Comparison of ENCODE assay signal across 10 mouse cellular contexts in the genomic region with DNA sequence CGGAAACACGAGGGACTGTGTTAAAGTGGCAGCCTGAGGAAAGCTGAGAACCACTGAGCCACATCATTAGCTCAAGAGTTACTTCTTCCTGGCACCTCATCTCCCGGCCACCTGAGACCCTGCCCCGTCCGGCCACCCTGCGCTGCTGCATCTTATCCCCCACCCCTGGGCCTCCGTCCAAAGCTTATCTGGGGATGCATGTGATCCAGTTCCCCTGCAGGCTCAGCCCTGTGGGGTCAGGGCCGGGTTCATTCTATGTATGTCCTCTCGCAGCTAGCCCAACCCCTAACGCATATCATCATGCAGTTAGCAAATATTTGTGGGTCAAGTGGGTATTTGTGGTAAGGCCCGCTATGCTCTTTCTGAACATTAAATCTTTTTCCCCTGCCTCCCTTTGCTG. TPM values are rescaled to one million over a fixed set of nuclear protein-coding genes. Genes with fewer than 3 reads are reported as not detected.
DNase-seq lines count a peak whose midpoint lies in the region; ATAC-seq and TF ChIP-seq lines count a peak whose summit lies in the region.
"Had no signal": no experiment of that assay in that cellular context is flagged by ENCODE, and none has a peak within 500 bp of the region (broad histone marks: within the 10 kb centered on the region; RNA-seq: fewer than 3 reads in every experiment).

No protein-coding gene starts in this region.

- no peak for TF ChIP-seq CTCF in kidney, adult 2 months (conservative IDR thresholded peaks at IDR 0.05; ENCODE audit: insufficient read depth, insufficient read length, low read depth, low read length)
- no peak for TF ChIP-seq CTCF in Patski (IDR thresholded peaks at IDR 0.05)
- TF ChIP-seq CTCF in liver, embryonic 14.5 days (IDR thresholded peaks at IDR 0.05; ENCODE audit: low read depth) = peak; percentile 20; the same call in 1 of the 2 replicates

- in situ Hi-C loops in Patski (cut with MboI; ENCODE audit: low pct_unique_long_range_greater_than_20kb) = no loop called here

- H3K9me3 ChIP-seq in heart, embryonic 11.5 days (replicated peaks; ENCODE audit: control insufficient read depth, low read length) = no peaks in the 10 kb centered on the region
- no peaks in the 10 kb centered on the region for H3K9me3 ChIP-seq in liver, embryonic 14.5 days (ENCODE audit: control insufficient read depth, low read length)
- no peaks in the 10 kb centered on the region for H3K9me3 ChIP-seq in forebrain, embryonic 13.5 days (replicated peaks)

- H3K27me3 ChIP-seq in kidney, adult 2 months (replicated peaks; ENCODE audit: control insufficient read depth, insufficient read depth, low read length) = no peaks in the 10 kb centered on the region
- H3K27me3 ChIP-seq in Patski = no peaks in the 10 kb centered on the region
- no peaks in the 10 kb centered on the region for H3K27me3 ChIP-seq in heart, embryonic 11.5 days (ENCODE audit: control insufficient read depth, insufficient read depth, low read length)
- H3K27me3 ChIP-seq in liver, embryonic 14.5 days (ENCODE audit: control insufficient read depth, insufficient read depth, low read length) = no peaks in the 10 kb centered on the region
- no peaks in the 10 kb centered on the region for H3K27me3 ChIP-seq in forebrain, embryonic 13.5 days

- POLR2A ChIA-PET in Patski (lab: Charles Lee) = no interaction called here

- 24% methylated on average over 11 of the region's 11 CpGs for WGBS in kidney, adult 2 months
- WGBS in heart, embryonic 11.5 days (ENCODE audit: insufficient replicate concordance) = 22% methylated on average over 11 of the region's 11 CpGs
- 17% methylated on average over 11 of the region's 11 CpGs for WGBS in liver, embryonic 14.5 days (ENCODE audit: insufficient replicate concordance)
- 82% methylated on average over 11 of the region's 11 CpGs for WGBS in forebrain, embryonic 13.5 days

- CTCF ChIA-PET in Patski (lab: Charles Lee) = interaction anchor here (1.0 kb wide), 1 partner anchor 56 kb away, joined by 5 read pairs; no protein-coding TSS in a partner anchor

- no peak for TF ChIP-seq EP300 in liver, embryonic 14.5 days (IDR thresholded peaks at IDR 0.05; ENCODE audit: low read depth)

- peaks cover 22% of the 10 kb centered on the region; the same call in 1 of the 2 replicates for H3K4me1 ChIP-seq in kidney, adult 2 months (ENCODE audit: control insufficient read depth, insufficient read depth, low read length)
- H3K4me1 ChIP-seq in heart, embryonic 11.5 days (ENCODE audit: control insufficient read depth, insufficient read depth, low read length) = peaks cover 47% of the 10 kb centered on the region
- peaks cover 44 to 47% of the 10 kb centered on the region in 2 experiments for H3K4me1 ChIP-seq in liver, embryonic 14.5 days (replicated peaks; ENCODE audit: control insufficient read depth in 2 of 2, insufficient read depth in 2 of 2, low read length in 1 of 2)
- peaks cover 24% of the 10 kb centered on the region for H3K4me1 ChIP-seq in forebrain, embryonic 13.5 days

- TF ChIP-seq POLR2A in kidney, adult 2 months (IDR thresholded peaks at IDR 0.05; ENCODE audit: low read depth, low read length) = no peak

- H3K4me3 ChIP-seq in kidney, adult 2 months (ENCODE audit: insufficient read depth, low read depth, low read length) = no peak overlapping the region
- no peak overlapping the region for H3K4me3 ChIP-seq in heart, embryonic 11.5 days (ENCODE audit: low read depth, low read length)
- H3K4me3 ChIP-seq in liver, embryonic 14.5 days (ENCODE audit: insufficient read depth in 1 of 2, low read depth in 2 of 2, low read length in 2 of 2) = peak overlapping the region in 1 of 2 experiments; percentile 21; a peak in 2 of 4 replicates
- H3K4me3 ChIP-seq in forebrain, embryonic 13.5 days = no peak overlapping the region

- ATAC-seq in Patski = peak; percentile 19
- ATAC-seq in heart, embryonic 11.5 days (replicated peaks; ENCODE audit: insufficient number of reproducible peaks, low FRiP score, low TSS enrichment) = no peak; the same call in 1 of the 2 replicates
- ATAC-seq in liver, embryonic 14.5 days (ENCODE audit: insufficient read depth) = no peak
- no peak for ATAC-seq in forebrain, embryonic 13.5 days

- H3K9ac ChIP-seq in heart, embryonic 11.5 days (ENCODE audit: low read depth, low read length) = 0 out of 2 replicates have a peak overlapping the region, but pooled peaks have one; percentile 8
- H3K9ac ChIP-seq in liver, embryonic 14.5 days (replicated peaks) = peak overlapping the region; percentile 32; the same call in 1 of the 2 replicates
- no peak overlapping the region for H3K9ac ChIP-seq in forebrain, embryonic 13.5 days

- peak overlapping the region; percentile 5; the same call in 1 of the 2 replicates for H3K27ac ChIP-seq in kidney, adult 2 months (ENCODE audit: insufficient read depth, low read depth, low read length)
- H3K27ac ChIP-seq in heart, embryonic 11.5 days (ENCODE audit: low read depth, low read length) = peak overlapping the region; percentile 81
- H3K27ac ChIP-seq in liver, embryonic 14.5 days = peak overlapping the region; percentile 60
- no peak overlapping the region for H3K27ac ChIP-seq in forebrain, embryonic 13.5 days

- no peak for DNase-seq in kidney, adult 2 months
- no peak for DNase-seq in kidney, adult 8-10 months
- DNase-seq in Patski (ENCODE audit: low read depth, low spot score) = no peak
- no peak for DNase-seq in liver, embryonic 14.5 days (ENCODE audit: low read depth in 3 of 3, low spot score in 3 of 3)
- no peak for DNase-seq in left cerebral cortex, adult 18-20 months (ENCODE audit: low spot score in 2 of 2)
- no peak for DNase-seq in thymus, postnatal 25 days
- DNase-seq: right cerebral cortex, adult 18-20 months had no signal

- no peaks in the 10 kb centered on the region for H3K36me3 ChIP-seq in kidney, adult 2 months (ENCODE audit: control insufficient read depth, insufficient read depth, low read length)
- H3K36me3 ChIP-seq in heart, embryonic 11.5 days (ENCODE audit: control insufficient read depth, insufficient read depth, low read length) = no peaks in the 10 kb centered on the region
- H3K36me3 ChIP-seq in liver, embryonic 14.5 days (replicated peaks; ENCODE audit: control insufficient read depth, insufficient read depth, low read depth) = no peaks in the 10 kb centered on the region; the same call in 1 of the 2 replicates
- H3K36me3 ChIP-seq in forebrain, embryonic 13.5 days (ENCODE audit: poor library complexity, severe bottlenecking) = no peaks in the 10 kb centered on the region

- peak overlapping the region; percentile 45 for H3K4me2 ChIP-seq in heart, embryonic 11.5 days
- H3K4me2 ChIP-seq in liver, embryonic 14.5 days (ENCODE audit: low read depth) = peak overlapping the region; percentile 54
- H3K4me2 ChIP-seq in forebrain, embryonic 13.5 days = no peak overlapping the region

RNA-seq across cellular contexts. Expression of gene Nipsnap2, which starts 4.4 kb away (rescaled TPM):
- 77.0 and 89.8 TPM in 2 replicates for polyA plus RNA-seq in kidney, adult 2 months (2012; rRNA removed)
- 244 TPM for polyA plus RNA-seq in Patski (2021)
- 233 and 237 TPM in 2 replicates for polyA plus RNA-seq in heart, embryonic 11.5 days (2014; fragmentation: Nextera tagmentation; extraction: Ambion mirVana)
- polyA plus RNA-seq in liver, embryonic 14.5 days (2012; rRNA removed) = 8.5 and 15.9 TPM in 2 replicates
- polyA plus RNA-seq in liver, embryonic 14.5 days (2014; fragmentation: Nextera tagmentation; extraction: Ambion mirVana) = 22.6 and 22.8 TPM in 2 replicates
- total RNA-seq in left cerebral cortex, adult 18-20 months (2021) = 10 to 100 TPM; 77.7 to 81.8 TPM
- 83.0 and 88.7 TPM in 2 replicates for polyA plus RNA-seq in forebrain, embryonic 13.5 days (2015; fragmentation: Nextera tagmentation; extraction: Ambion mirVana)

RNA-seq across cellular contexts. Expression of gene Mrps17, which starts 14.0 kb away (rescaled TPM):
- 91.8 and 128 TPM in 2 replicates for polyA plus RNA-seq in kidney, adult 2 months (2012; rRNA removed)
- 76.7 TPM for polyA plus RNA-seq in Patski (2021)
- 167 and 169 TPM in 2 replicates for polyA plus RNA-seq in heart, embryonic 11.5 days (2014; fragmentation: Nextera tagmentation; extraction: Ambion mirVana)
- 46.8 and 54.6 TPM in 2 replicates for polyA plus RNA-seq in liver, embryonic 14.5 days (2012; rRNA removed)
- polyA plus RNA-seq in liver, embryonic 14.5 days (2014; fragmentation: Nextera tagmentation; extraction: Ambion mirVana) = 111 TPM in 2 replicates
- total RNA-seq in left cerebral cortex, adult 18-20 months (2021) = 10 to 100 TPM; 72.8 to 81.5 TPM
- polyA plus RNA-seq in forebrain, embryonic 13.5 days (2015; fragmentation: Nextera tagmentation; extraction: Ambion mirVana) = 194 and 203 TPM in 2 replicates

RNA-seq across cellular contexts. Expression of gene Sept14, which starts 21.0 kb away (rescaled TPM):
- not detected in 2 replicates for polyA plus RNA-seq in kidney, adult 2 months (2012; rRNA removed)
- 0.09 TPM for polyA plus RNA-seq in Patski (2021)
- polyA plus RNA-seq in heart, embryonic 11.5 days (2014; fragmentation: Nextera tagmentation; extraction: Ambion mirVana) = not detected in 2 replicates
- polyA plus RNA-seq in liver, embryonic 14.5 days (2012; rRNA removed) = not detected in 2 replicates
- polyA plus RNA-seq in liver, embryonic 14.5 days (2014; fragmentation: Nextera tagmentation; extraction: Ambion mirVana) = not detected in 2 replicates
- not detected for total RNA-seq in left cerebral cortex, adult 18-20 months (2021)
- not detected in 2 replicates for polyA plus RNA-seq in forebrain, embryonic 13.5 days (2015; fragmentation: Nextera tagmentation; extraction: Ambion mirVana)
- total RNA-seq: left cerebral cortex, postnatal 36 days had no signal

RNA-seq across cellular contexts. Expression of gene Psph, which starts 58.0 kb away (rescaled TPM):
- polyA plus RNA-seq in kidney, adult 2 months (2012; rRNA removed) = 37.6 and 42.8 TPM in 2 replicates
- 153 TPM for polyA plus RNA-seq in Patski (2021)
- 33.1 and 34.9 TPM in 2 replicates for polyA plus RNA-seq in heart, embryonic 11.5 days (2014; fragmentation: Nextera tagmentation; extraction: Ambion mirVana)
- polyA plus RNA-seq in liver, embryonic 14.5 days (2012; rRNA removed) = 33.3 and 33.6 TPM in 2 replicates
- polyA plus RNA-seq in liver, embryonic 14.5 days (2014; fragmentation: Nextera tagmentation; extraction: Ambion mirVana) = 71.2 and 75.5 TPM in 2 replicates
- 10 to 100 TPM; 21.5 to 21.6 TPM for total RNA-seq in left cerebral cortex, adult 18-20 months (2021)
- 48.2 and 55.1 TPM in 2 replicates for polyA plus RNA-seq in forebrain, embryonic 13.5 days (2015; fragmentation: Nextera tagmentation; extraction: Ambion mirVana)

RNA-seq across cellular contexts. Expression of gene Zfp11, which starts 59.4 kb away (rescaled TPM):
- polyA plus RNA-seq in kidney, adult 2 months (2012; rRNA removed) = 2.0 and 2.2 TPM in 2 replicates
- polyA plus RNA-seq in Patski (2021) = 5.5 TPM
- 3.4 and 3.7 TPM in 2 replicates for polyA plus RNA-seq in heart, embryonic 11.5 days (2014; fragmentation: Nextera tagmentation; extraction: Ambion mirVana)
- 0.67 and 0.75 TPM in 2 replicates for polyA plus RNA-seq in liver, embryonic 14.5 days (2012; rRNA removed)
- polyA plus RNA-seq in liver, embryonic 14.5 days (2014; fragmentation: Nextera tagmentation; extraction: Ambion mirVana) = 0.61 and 0.65 TPM in 2 replicates
- 1 to 10 TPM; 6.2 to 7.2 TPM for total RNA-seq in left cerebral cortex, adult 18-20 months (2021)
- polyA plus RNA-seq in forebrain, embryonic 13.5 days (2015; fragmentation: Nextera tagmentation; extraction: Ambion mirVana) = 7.7 and 8.5 TPM in 2 replicates
